Mouse (Mus musculus): ENCODE data around the gene Clec2i. TPM values are rescaled to one million over a fixed set of nuclear protein-coding genes. Genes with fewer than 3 reads are reported as not detected.

Clec2i gene
- total and polyA plus RNA-seq, 2 experiments from 2014 or later, result 0.11 TPM; not detected in 1

- Histone ChIP-seq H3K27me3 (ENCODE audit: insufficient read depth, low read length) (no peaks in the 10 kb centered on the region), H3K9ac (no peak overlapping the region), H3K4me2 (ENCODE audit: low read depth) (no peak overlapping the region), H3K4me1 (ENCODE audit: insufficient read depth) (no peaks in the 10 kb centered on the region), H3K27ac (ENCODE audit: low read depth, low read length) (no peak overlapping the region), H3K4me3 (ENCODE audit: low read depth, low read length) (no peak overlapping the region), H3K36me3 (ENCODE audit: insufficient read depth) (no peaks in the 10 kb centered on the region), H3K9me3 (ENCODE audit: low read length) (no peaks in the 10 kb centered on the region)
- no peak for TF ChIP-seq CTCF (IDR thresholded peaks at IDR 0.05; ENCODE audit: low read depth)
- DNase-seq, result no peak
- WGBS, result 79% methylated on average over 5 of the region's 5 CpGs
- ATAC-seq, result no peak
Measured at GRCm38 (mm10) chr6:128941646-128942421, 54.4 kb downstream of the Clec2i start.

- Histone ChIP-seq H3K27ac (ENCODE audit: low read depth, low read length) (no peak overlapping the region), H3K9ac (no peak overlapping the region), H3K36me3 (ENCODE audit: insufficient read depth) (no peaks in the 10 kb centered on the region), H3K9me3 (ENCODE audit: low read length) (no peaks in the 10 kb centered on the region), H3K4me3 (ENCODE audit: low read depth, low read length) (no peak overlapping the region), H3K27me3 (ENCODE audit: insufficient read depth, low read length) (no peaks in the 10 kb centered on the region), H3K4me1 (ENCODE audit: insufficient read depth) (no peaks in the 10 kb centered on the region), H3K4me2 (ENCODE audit: low read depth) (no peak overlapping the region)
- TF ChIP-seq CTCF (IDR thresholded peaks at IDR 0.05; ENCODE audit: low read depth), result no peak
- WGBS, result 86% methylated on average over 3 of the region's 3 CpGs
- no peak for ATAC-seq
- DNase-seq, result no peak
Measured at GRCm38 (mm10) chr6:128945564-128945963, 58.2 kb downstream of the Clec2i start.

Small RNAs within 50 kb of the gene (microRNA-seq; reads per million reads assigned to microRNA genes)
- gene Gm27336, result 0 reads per million in 2 experiments

Other genes with a start within 250 kb of the Clec2i start
- gene Clec2h, start 225.2 kb upstream of the Clec2i start, total RNA-seq (2014; rRNA removed), result not detected in 2 replicates
- not detected in 2 replicates for gene Clec2h, start 225.2 kb upstream of the Clec2i start, polyA plus RNA-seq (2015; fragmentation: Nextera tagmentation; extraction: Ambion mirVana)
- not detected in 2 replicates for gene Klrb1, start 164.5 kb upstream of the Clec2i start, total RNA-seq (2014; rRNA removed)
- gene Klrb1, start 164.5 kb upstream of the Clec2i start, polyA plus RNA-seq (2015; fragmentation: Nextera tagmentation; extraction: Ambion mirVana), result 0.42 and 0.62 TPM in 2 replicates
- 0.08 and 0.24 TPM in 2 replicates for gene Klrb1c, start 98.4 kb upstream of the Clec2i start, total RNA-seq (2014; rRNA removed)
- 0.24 TPM in 1 of 2 replicates, not detected in the other for gene Klrb1c, start 98.4 kb upstream of the Clec2i start, polyA plus RNA-seq (2015; fragmentation: Nextera tagmentation; extraction: Ambion mirVana)
- not detected in 2 replicates for gene Gm44511, start 61.3 kb upstream of the Clec2i start, total RNA-seq (2014; rRNA removed)
- not detected in 2 replicates for gene Gm44511, start 61.3 kb upstream of the Clec2i start, polyA plus RNA-seq (2015; fragmentation: Nextera tagmentation; extraction: Ambion mirVana)
- gene Klrb1b, start 61.3 kb upstream of the Clec2i start, total RNA-seq (2014; rRNA removed), result not detected in 2 replicates
- gene Klrb1b, start 61.3 kb upstream of the Clec2i start, polyA plus RNA-seq (2015; fragmentation: Nextera tagmentation; extraction: Ambion mirVana), result not detected in 2 replicates
- 0.38 and 0.54 TPM in 2 replicates for gene BC035044, start 3.5 kb downstream of the Clec2i start, total RNA-seq (2014; rRNA removed)
- 0.36 and 0.41 TPM in 2 replicates for gene BC035044, start 3.5 kb downstream of the Clec2i start, polyA plus RNA-seq (2015; fragmentation: Nextera tagmentation; extraction: Ambion mirVana)
- gene Clec2g, start 46.8 kb downstream of the Clec2i start, total RNA-seq (2014; rRNA removed), result 0.08 TPM in 1 of 2 replicates, not detected in the other
- gene Clec2g, start 46.8 kb downstream of the Clec2i start, polyA plus RNA-seq (2015; fragmentation: Nextera tagmentation; extraction: Ambion mirVana), result not detected in 2 replicates
- gene Klrb1f, start 158.3 kb downstream of the Clec2i start, total RNA-seq (2014; rRNA removed), result 0.46 and 0.76 TPM in 2 replicates
- gene Klrb1f, start 158.3 kb downstream of the Clec2i start, polyA plus RNA-seq (2015; fragmentation: Nextera tagmentation; extraction: Ambion mirVana), result 0.28 and 0.55 TPM in 2 replicates
- gene Clec2e, start 213.3 kb downstream of the Clec2i start, total RNA-seq (2014; rRNA removed), result not detected in 2 replicates
- gene Clec2e, start 213.3 kb downstream of the Clec2i start, polyA plus RNA-seq (2015; fragmentation: Nextera tagmentation; extraction: Ambion mirVana), result not detected in 2 replicates